In genomic region chr14:120911388-120911901, GRCm38 (mm10) we compare ENCODE assay signal across 8 mouse cellular contexts. TPM values are rescaled to one million over a fixed set of nuclear protein-coding genes. Genes with fewer than 3 reads are reported as not detected.
DNase-seq lines count a peak whose midpoint lies in the region; ATAC-seq and TF ChIP-seq lines count a peak whose summit lies in the region.

No protein-coding gene starts in this region.

- peak overlapping the region; percentile 77 for H3K27ac ChIP-seq in ES-E14 (ENCODE audit: insufficient read depth, low read depth, low read length, poor library complexity, severe bottlenecking)

- H3K9me3 ChIP-seq in ES-E14 (ENCODE audit: control insufficient read depth, insufficient read depth, low read depth, low read length): no peaks in the 10 kb centered on the region

- peaks cover 2 to 7% of the 10 kb centered on the region in 2 experiments; a peak in 3 of 4 replicates for H3K4me1 ChIP-seq in ES-E14 (ENCODE audit: control insufficient read depth in 2 of 2, insufficient read depth in 2 of 2, low read length in 2 of 2, poor library complexity in 1 of 2)

- in situ Hi-C loops in ES-E14 (cut with MboI; ENCODE audit: low sequenced_read_pairs in 2 of 2, unreplicated experiment in 2 of 2): no loop called here

- peak; percentile 26 for ATAC-seq in erythroid progenitor cell, adult 5-6 weeks (replicated peaks; ENCODE audit: low FRiP score, poor library complexity, severe bottlenecking)
- peak; percentile 29 to 34 for ATAC-seq in hematopoietic stem cell, adult 5-6 weeks (replicated peaks in 1 of 2; ENCODE audit: insufficient read depth in 1 of 2, low FRiP score in 2 of 2, low TSS enrichment in 1 of 2, low read depth in 1 of 2, poor library complexity in 2 of 2, severe bottlenecking in 2 of 2)
- ATAC-seq in megakaryocyte-erythroid progenitor cell, adult 5-6 weeks (replicated peaks; ENCODE audit: low FRiP score, low TSS enrichment, poor library complexity, severe bottlenecking): peak; percentile 23

- H3K36me3 ChIP-seq in ES-E14 (ENCODE audit: control insufficient read depth, insufficient read depth, low read length, poor library complexity, severe bottlenecking): peaks cover 3% of the 10 kb centered on the region; the same call in 1 of the 2 replicates

- H3K9ac ChIP-seq in ES-E14 (ENCODE audit: insufficient read depth, low read depth, low read length, poor library complexity, severe bottlenecking): peak overlapping the region; percentile 97

- H3K4me3 ChIP-seq in ES-E14 (ENCODE audit: insufficient read depth in 1 of 2, low read depth in 1 of 2, low read length in 2 of 2, poor library complexity in 1 of 2, severe bottlenecking in 1 of 2): peak overlapping the region; percentile 98 to 100

- no peak for DNase-seq in ES-E14 (ENCODE audit: low read depth, low spot score)
- DNase-seq in brain, adult 2 months (ENCODE audit: low read depth, low spot score): peak; percentile 48
- DNase-seq in left cerebral cortex, postnatal 36 days (ENCODE audit: low spot score in 2 of 2): peak; percentile 26 to 29
- DNase-seq in right cerebral cortex, postnatal 14 days: peak; percentile 40
- DNase-seq in urinary bladder, postnatal 4 days (ENCODE audit: low spot score in 2 of 2): peak; percentile 34 to 64

- intact Hi-C loops in left cerebral cortex, postnatal 36 days (cut with DNase I): loop anchor here (5.0 to 10.0 kb wide), 2 partner anchors 79 to 313 kb away; no protein-coding TSS in a partner anchor

TF ChIP-seq in ES-E14, 5 proteins besides CTCF, POLR2A, EP300 and RAD21:
- no peak for TF ChIP-seq MAFK (IDR thresholded peaks at IDR 0.05; ENCODE audit: insufficient read depth, low read depth, low read length)
- TF ChIP-seq ZNF384 (IDR thresholded peaks at IDR 0.05; ENCODE audit: low read depth, low read length): no peak
- TF ChIP-seq CHD2 (IDR thresholded peaks at IDR 0.05; ENCODE audit: low read depth, low read length): no peak
- no peak for TF ChIP-seq ZC3H11A (IDR thresholded peaks at IDR 0.05; ENCODE audit: borderline replicate concordance, low read depth, low read length)
- TF ChIP-seq HCFC1 (IDR thresholded peaks at IDR 0.05; ENCODE audit: borderline replicate concordance, insufficient read depth, low read length): no peak

RNA-seq across cellular contexts. Expression of gene Ipo5, which starts 0.4 kb away (rescaled TPM):
- 143 and 194 TPM in 2 replicates for total RNA-seq in ES-E14 (2012; rRNA removed)
- 38.1 and 38.2 TPM in 2 replicates for total RNA-seq in erythroid progenitor cell, adult 5-6 weeks (2015; ENCODE audit: low replicate concordance)
- total RNA-seq in erythroid progenitor cell, adult 5-6 weeks (2017; ENCODE audit: low replicate concordance): 43.8 and 46.9 TPM in 2 replicates
- total RNA-seq in hematopoietic stem cell, adult 5-6 weeks (2017): 164 and 184 TPM in 2 replicates
- total RNA-seq in left cerebral cortex, postnatal 36 days (2021): 100 to 1,000 TPM; 107 to 110 TPM
- total RNA-seq in megakaryocyte-erythroid progenitor cell, adult 5-6 weeks (2014; fragmentation: Nextera tagmentation): 130 and 153 TPM in 2 replicates
- total RNA-seq in megakaryocyte-erythroid progenitor cell, adult 5-6 weeks (2017): 224 and 242 TPM in 2 replicates
